Mouse (Mus musculus): ENCODE measurements around the gene Padi6. TPM values are rescaled to one million over a fixed set of nuclear protein-coding genes. Genes with fewer than 3 reads are reported as not detected.
A peak's percentile ranks its signal among the peaks of the same experiment; 100 is the strongest.

Gene Padi6
- total and polyA plus RNA-seq, 3 experiments: not detected

- H3K4me3 ChIP-seq: no peak overlapping the region
- no peak for TF ChIP-seq CTCF (IDR thresholded peaks at IDR 0.05)
- no peak for TF ChIP-seq EP300 (IDR thresholded peaks at IDR 0.05; ENCODE audit: insufficient read depth, low read depth, low read length)
- no peak for TF ChIP-seq POLR2A (IDR thresholded peaks at IDR 0.05; ENCODE audit: insufficient read depth, low read depth, low read length)
- H3K9ac ChIP-seq (ENCODE audit: low read depth, low read length): no peak overlapping the region
- no peak overlapping the region for H3K27ac ChIP-seq
- DNase-seq: no peak
- no peaks in the 10 kb centered on the region for H3K36me3 ChIP-seq (ENCODE audit: control insufficient read depth, insufficient read depth, low read length)
- intact Hi-C loops (cut with DNase I): no loop called here
- H3K79me2 ChIP-seq (replicated peaks; ENCODE audit: control insufficient read depth, insufficient read depth, low read length): no peaks in the 10 kb centered on the region
- WGBS: 42% methylated on average over 3 of the region's 3 CpGs
- H3K27me3 ChIP-seq (ENCODE audit: control insufficient read depth, insufficient read depth, low read length): no peaks in the 10 kb centered on the region
- peaks cover 3% of the 10 kb centered on the region; the same call in 1 of the 2 replicates for H3K4me1 ChIP-seq (ENCODE audit: control insufficient read depth, insufficient read depth, low read length)
Observed at GRCm38 (mm10) chr4:140765936-140766335, 23.5 kb upstream of the Padi6 start.

- intact Hi-C loops (cut with DNase I): no loop called here
- DNase-seq: peak; percentile 44 to 65
- no peaks in the 10 kb centered on the region for H3K79me2 ChIP-seq (replicated peaks; ENCODE audit: control insufficient read depth, insufficient read depth, low read length)
- no peaks in the 10 kb centered on the region for H3K36me3 ChIP-seq (ENCODE audit: control insufficient read depth, insufficient read depth, low read length)
- no peak overlapping the region for H3K9ac ChIP-seq (ENCODE audit: low read depth, low read length)
- no peak for TF ChIP-seq POLR2A (IDR thresholded peaks at IDR 0.05; ENCODE audit: insufficient read depth, low read depth, low read length)
- no peak for TF ChIP-seq EP300 (IDR thresholded peaks at IDR 0.05; ENCODE audit: insufficient read depth, low read depth, low read length)
- peak; percentile 76 for TF ChIP-seq CTCF (IDR thresholded peaks at IDR 0.05)
- H3K4me1 ChIP-seq (ENCODE audit: control insufficient read depth, insufficient read depth, low read length): no peaks in the 10 kb centered on the region
- no peaks in the 10 kb centered on the region for H3K27me3 ChIP-seq (ENCODE audit: control insufficient read depth, insufficient read depth, low read length)
- no peak overlapping the region for H3K4me3 ChIP-seq
- H3K27ac ChIP-seq: no peak overlapping the region
- 23% methylated on average over 9 of the region's 9 CpGs for WGBS
Observed at GRCm38 (mm10) chr4:140763158-140763557, 20.7 kb upstream of the Padi6 start.

- no peaks in the 10 kb centered on the region for H3K36me3 ChIP-seq (ENCODE audit: control insufficient read depth, insufficient read depth, low read length)
- no peak for TF ChIP-seq EP300 (IDR thresholded peaks at IDR 0.05; ENCODE audit: insufficient read depth, low read depth, low read length)
- no peak for TF ChIP-seq CTCF (IDR thresholded peaks at IDR 0.05)
- TF ChIP-seq POLR2A (IDR thresholded peaks at IDR 0.05; ENCODE audit: insufficient read depth, low read depth, low read length): no peak
- no peak overlapping the region for H3K9ac ChIP-seq (ENCODE audit: low read depth, low read length)
- no peak overlapping the region for H3K27ac ChIP-seq
- 81% methylated on average over 7 of the region's 7 CpGs for WGBS
- H3K4me3 ChIP-seq: no peak overlapping the region
- intact Hi-C loops (cut with DNase I): no loop called here
- no peaks in the 10 kb centered on the region for H3K79me2 ChIP-seq (replicated peaks; ENCODE audit: control insufficient read depth, insufficient read depth, low read length)
- H3K4me1 ChIP-seq (ENCODE audit: control insufficient read depth, insufficient read depth, low read length): no peaks in the 10 kb centered on the region
- H3K27me3 ChIP-seq (ENCODE audit: control insufficient read depth, insufficient read depth, low read length): no peaks in the 10 kb centered on the region
- DNase-seq: no peak
Observed at GRCm38 (mm10) chr4:140761601-140762000, 19.2 kb upstream of the Padi6 start.

GRCm38 (mm10) chr4:140755811-140756210 is 13.4 kb upstream of the Padi6 start:
- Histone ChIP-seq H3K27ac (no peak overlapping the region), H3K9ac (ENCODE audit: low read depth, low read length) (no peak overlapping the region), H3K36me3 (ENCODE audit: control insufficient read depth, insufficient read depth, low read length) (no peaks in the 10 kb centered on the region), H3K4me3 (no peak overlapping the region), H3K79me2 (replicated peaks; ENCODE audit: control insufficient read depth, insufficient read depth, low read length) (no peaks in the 10 kb centered on the region), H3K27me3 (ENCODE audit: control insufficient read depth, insufficient read depth, low read length) (no peaks in the 10 kb centered on the region), H3K4me1 (ENCODE audit: control insufficient read depth, insufficient read depth, low read length) (no peaks in the 10 kb centered on the region)
- TF ChIP-seq EP300 (IDR thresholded peaks at IDR 0.05; ENCODE audit: insufficient read depth, low read depth, low read length): no peak
- no peak for TF ChIP-seq CTCF (IDR thresholded peaks at IDR 0.05)
- no peak for TF ChIP-seq POLR2A (IDR thresholded peaks at IDR 0.05; ENCODE audit: insufficient read depth, low read depth, low read length)
- WGBS: 76% methylated on average over 3 of the region's 3 CpGs
- no peak for DNase-seq
- intact Hi-C loops (cut with DNase I): no loop called here

GRCm38 (mm10) chr4:140753366-140753765 is 10.9 kb upstream of the Padi6 start:
- no peak overlapping the region for H3K4me3 ChIP-seq
- DNase-seq: no peak
- no peaks in the 10 kb centered on the region for H3K79me2 ChIP-seq (replicated peaks; ENCODE audit: control insufficient read depth, insufficient read depth, low read length)
- TF ChIP-seq EP300 (IDR thresholded peaks at IDR 0.05; ENCODE audit: insufficient read depth, low read depth, low read length): no peak
- no peak for TF ChIP-seq POLR2A (IDR thresholded peaks at IDR 0.05; ENCODE audit: insufficient read depth, low read depth, low read length)
- TF ChIP-seq CTCF (IDR thresholded peaks at IDR 0.05): no peak
- intact Hi-C loops (cut with DNase I): no loop called here
- 54% methylated on average over 7 of the region's 7 CpGs for WGBS
- H3K9ac ChIP-seq (ENCODE audit: low read depth, low read length): no peak overlapping the region
- H3K36me3 ChIP-seq (ENCODE audit: control insufficient read depth, insufficient read depth, low read length): no peaks in the 10 kb centered on the region
- H3K4me1 ChIP-seq (ENCODE audit: control insufficient read depth, insufficient read depth, low read length): no peaks in the 10 kb centered on the region
- H3K27ac ChIP-seq: no peak overlapping the region
- no peaks in the 10 kb centered on the region; the same call in 1 of the 2 replicates for H3K27me3 ChIP-seq (ENCODE audit: control insufficient read depth, insufficient read depth, low read length)

- H3K36me3 ChIP-seq (ENCODE audit: control insufficient read depth, insufficient read depth, low read length): no peaks in the 10 kb centered on the region
- H3K79me2 ChIP-seq (replicated peaks; ENCODE audit: control insufficient read depth, insufficient read depth, low read length): no peaks in the 10 kb centered on the region
- H3K4me1 ChIP-seq (ENCODE audit: control insufficient read depth, insufficient read depth, low read length): peaks cover 2% of the 10 kb centered on the region; the same call in 1 of the 2 replicates
- peak in 1 of 2 experiments; percentile 35 for DNase-seq
- H3K27ac ChIP-seq: no peak overlapping the region
- WGBS: 20% methylated on average over 19 of the region's 19 CpGs
- no peak overlapping the region for H3K9ac ChIP-seq (ENCODE audit: low read depth, low read length)
- TF ChIP-seq CTCF (IDR thresholded peaks at IDR 0.05): no peak
- TF ChIP-seq POLR2A (IDR thresholded peaks at IDR 0.05; ENCODE audit: insufficient read depth, low read depth, low read length): no peak
- TF ChIP-seq EP300 (IDR thresholded peaks at IDR 0.05; ENCODE audit: insufficient read depth, low read depth, low read length): no peak
- no peak overlapping the region for H3K4me3 ChIP-seq
- intact Hi-C loops (cut with DNase I): no loop called here
- no peaks in the 10 kb centered on the region; the same call in 1 of the 2 replicates for H3K27me3 ChIP-seq (ENCODE audit: control insufficient read depth, insufficient read depth, low read length)
Observed at GRCm38 (mm10) chr4:140750328-140750727, 7.9 kb upstream of the Padi6 start.

Measured in heart, adult 2 months (tissue).